Mouse (Mus musculus): ENCODE measurements around the gene P4hb. TPM values are rescaled to one million over a fixed set of nuclear protein-coding genes. Genes with fewer than 3 reads are reported as not detected.
A peak's percentile ranks its signal among the peaks of the same experiment; 100 is the strongest.

Gene P4hb
- polyA plus RNA-seq, 2 experiments = 214 to 497 TPM

GRCm38 (mm10) chr11:120541907-120542306, 31.1 kb downstream of the P4hb start:
- Histone ChIP-seq H3K4me3 (ENCODE audit: insufficient read depth in 1 of 2, low read depth in 2 of 2, low read length in 2 of 2) (no peak overlapping the region), H3K27me3 (ENCODE audit: control insufficient read depth, insufficient read depth, low read length) (no peaks in the 10 kb centered on the region), H3K27ac (no peak overlapping the region), H3K9me3 (ENCODE audit: control insufficient read depth, low read length) (no peaks in the 10 kb centered on the region), H3K9ac (replicated peaks) (no peak overlapping the region), H3K36me3 (replicated peaks; ENCODE audit: control insufficient read depth, insufficient read depth, low read depth) (no peaks in the 10 kb centered on the region), H3K4me1 (replicated peaks; ENCODE audit: control insufficient read depth in 2 of 2, insufficient read depth in 2 of 2, low read length in 1 of 2) (peaks cover 0 to 7% of the 10 kb centered on the region in 2 experiments; a peak in 1 of 4 replicates), H3K4me2 (ENCODE audit: low read depth) (no peak overlapping the region)
- no peak for ATAC-seq (ENCODE audit: insufficient read depth)
- WGBS (ENCODE audit: insufficient replicate concordance) = 44% methylated on average over 4 of the region's 4 CpGs
- TF ChIP-seq CTCF (IDR thresholded peaks at IDR 0.05; ENCODE audit: low read depth) (peak; percentile 77), EP300 (IDR thresholded peaks at IDR 0.05; ENCODE audit: low read depth) (no peak)
- DNase-seq (ENCODE audit: low read depth in 3 of 3, low spot score in 3 of 3) = no peak

- 41% methylated on average over 10 of the region's 10 CpGs for WGBS (ENCODE audit: insufficient replicate concordance)
- no peak for TF ChIP-seq CTCF (IDR thresholded peaks at IDR 0.05; ENCODE audit: low read depth)
- TF ChIP-seq EP300 (IDR thresholded peaks at IDR 0.05; ENCODE audit: low read depth) = no peak
- no peak overlapping the region; the same call in 1 of the 2 replicates for H3K9ac ChIP-seq (replicated peaks)
- H3K4me1 ChIP-seq (replicated peaks; ENCODE audit: control insufficient read depth in 2 of 2, insufficient read depth in 2 of 2, low read length in 1 of 2) = peaks cover 0 to 7% of the 10 kb centered on the region in 2 experiments; a peak in 1 of 4 replicates
- no peak overlapping the region for H3K4me2 ChIP-seq (ENCODE audit: low read depth)
- H3K27me3 ChIP-seq (ENCODE audit: control insufficient read depth, insufficient read depth, low read length) = no peaks in the 10 kb centered on the region
- no peak overlapping the region for H3K27ac ChIP-seq
- H3K36me3 ChIP-seq (replicated peaks; ENCODE audit: control insufficient read depth, insufficient read depth, low read depth) = no peaks in the 10 kb centered on the region
- DNase-seq (ENCODE audit: low read depth in 3 of 3, low spot score in 3 of 3) (no peak), ATAC-seq (ENCODE audit: insufficient read depth) (peak; percentile 50)
- no peak overlapping the region for H3K4me3 ChIP-seq (ENCODE audit: insufficient read depth in 1 of 2, low read depth in 2 of 2, low read length in 2 of 2)
- no peaks in the 10 kb centered on the region for H3K9me3 ChIP-seq (ENCODE audit: control insufficient read depth, low read length)
Observed at GRCm38 (mm10) chr11:120539285-120540014, 33.6 kb downstream of the P4hb start.

- Histone ChIP-seq H3K9me3 (ENCODE audit: control insufficient read depth, low read length) (no peaks in the 10 kb centered on the region), H3K4me2 (ENCODE audit: low read depth) (no peak overlapping the region), H3K9ac (replicated peaks) (no peak overlapping the region), H3K4me3 (ENCODE audit: insufficient read depth in 1 of 2, low read depth in 2 of 2, low read length in 2 of 2) (no peak overlapping the region), H3K36me3 (replicated peaks; ENCODE audit: control insufficient read depth, insufficient read depth, low read depth) (no peaks in the 10 kb centered on the region), H3K4me1 (replicated peaks; ENCODE audit: control insufficient read depth in 2 of 2, insufficient read depth in 2 of 2, low read length in 1 of 2) (peaks cover 0 to 7% of the 10 kb centered on the region in 2 experiments; a peak in 1 of 4 replicates), H3K27me3 (ENCODE audit: control insufficient read depth, insufficient read depth, low read length) (no peaks in the 10 kb centered on the region), H3K27ac (no peak overlapping the region)
- no peak for ATAC-seq (ENCODE audit: insufficient read depth)
- TF ChIP-seq CTCF (IDR thresholded peaks at IDR 0.05; ENCODE audit: low read depth) (no peak), EP300 (IDR thresholded peaks at IDR 0.05; ENCODE audit: low read depth) (no peak)
- DNase-seq (ENCODE audit: low read depth in 3 of 3, low spot score in 3 of 3) = no peak
- WGBS (ENCODE audit: insufficient replicate concordance) = 25% methylated on average over 8 of the region's 8 CpGs
Observed at GRCm38 (mm10) chr11:120538955-120539284, 34.1 kb downstream of the P4hb start.

GRCm38 (mm10) chr11:120538485-120538884, 34.6 kb downstream of the P4hb start:
- TF ChIP-seq CTCF (IDR thresholded peaks at IDR 0.05; ENCODE audit: low read depth) = no peak
- no peak for TF ChIP-seq EP300 (IDR thresholded peaks at IDR 0.05; ENCODE audit: low read depth)
- peaks cover under 1% of the 10 kb centered on the region; the same call in 1 of the 2 replicates for H3K27me3 ChIP-seq (ENCODE audit: control insufficient read depth, insufficient read depth, low read length)
- ATAC-seq (ENCODE audit: insufficient read depth) = no peak
- H3K4me1 ChIP-seq (replicated peaks; ENCODE audit: control insufficient read depth in 2 of 2, insufficient read depth in 2 of 2, low read length in 1 of 2) = peaks cover 0 to 7% of the 10 kb centered on the region in 2 experiments; a peak in 1 of 4 replicates
- no peak for DNase-seq (ENCODE audit: low read depth in 3 of 3, low spot score in 3 of 3)
- no peak overlapping the region for H3K9ac ChIP-seq (replicated peaks)
- H3K36me3 ChIP-seq (replicated peaks; ENCODE audit: control insufficient read depth, insufficient read depth, low read depth) = no peaks in the 10 kb centered on the region
- 67% methylated on average over 3 of the region's 3 CpGs for WGBS (ENCODE audit: insufficient replicate concordance)
- H3K4me3 ChIP-seq (ENCODE audit: insufficient read depth in 1 of 2, low read depth in 2 of 2, low read length in 2 of 2) = no peak overlapping the region
- no peak overlapping the region for H3K4me2 ChIP-seq (ENCODE audit: low read depth)
- no peaks in the 10 kb centered on the region for H3K9me3 ChIP-seq (ENCODE audit: control insufficient read depth, low read length)
- H3K27ac ChIP-seq = no peak overlapping the region

- ATAC-seq (ENCODE audit: insufficient read depth) (no peak), DNase-seq (ENCODE audit: low read depth in 3 of 3, low spot score in 3 of 3) (no peak)
- peaks cover 26% of the 10 kb centered on the region for H3K27me3 ChIP-seq (ENCODE audit: control insufficient read depth, insufficient read depth, low read length)
- no peaks in the 10 kb centered on the region for H3K9me3 ChIP-seq (ENCODE audit: control insufficient read depth, low read length)
- TF ChIP-seq CTCF (IDR thresholded peaks at IDR 0.05; ENCODE audit: low read depth) = no peak
- TF ChIP-seq EP300 (IDR thresholded peaks at IDR 0.05; ENCODE audit: low read depth) = no peak
- H3K4me3 ChIP-seq (ENCODE audit: insufficient read depth in 1 of 2, low read depth in 2 of 2, low read length in 2 of 2) = no peak overlapping the region
- no peak overlapping the region for H3K4me2 ChIP-seq (ENCODE audit: low read depth)
- no peak overlapping the region for H3K9ac ChIP-seq (replicated peaks)
- WGBS (ENCODE audit: insufficient replicate concordance) = 58% methylated on average over 3 of the region's 3 CpGs
- no peaks in the 10 kb centered on the region for H3K36me3 ChIP-seq (replicated peaks; ENCODE audit: control insufficient read depth, insufficient read depth, low read depth)
- H3K27ac ChIP-seq = no peak overlapping the region
- peaks cover 0 to 7% of the 10 kb centered on the region in 2 experiments; a peak in 1 of 4 replicates for H3K4me1 ChIP-seq (replicated peaks; ENCODE audit: control insufficient read depth in 2 of 2, insufficient read depth in 2 of 2, low read length in 1 of 2)
Observed at GRCm38 (mm10) chr11:120535804-120536203, 37.2 kb downstream of the P4hb start.

All from liver, embryonic 14.5 days (tissue).